Mouse (Mus musculus) midbrain, embryonic 16.5 days (tissue): ENCODE results near the gene Vps35l. TPM values are rescaled to one million over a fixed set of nuclear protein-coding genes. Genes with fewer than 3 reads are reported as not detected.

Source experiments
- ATAC-seq: fragments of 200-750 bp; cut with Nextera tagmentation; 2 replicates; pipeline ENCODE4 v1.8.0; 2017; ENCODE audit warnings: moderate TSS enrichment
- H3K27ac ChIP-seq: fragments of 300-500 bp; sonication (generic); 2 replicates; pipeline ENCODE4 v1.5.1; 2014; ENCODE audit warnings: mild to moderate bottlenecking, low read length, mixed read lengths
- H3K27me3 ChIP-seq: fragments of 300-500 bp; sonication (generic); 2 replicates; pipeline ENCODE4 v1.6.1; 2014; ENCODE audit warnings: low read depth, low read length, mixed read lengths; ENCODE audit not compliant: control insufficient read depth, insufficient read depth
- H3K36me3 ChIP-seq: fragments of 300-500 bp; sonication (generic); 2 replicates; pipeline ENCODE4 v1.6.1; 2014; ENCODE audit warnings: mild to moderate bottlenecking, low read length, moderate library complexity, mixed read lengths; ENCODE audit not compliant: control insufficient read depth, insufficient read depth
- H3K4me1 ChIP-seq: fragments of 300-500 bp; sonication (generic); 2 replicates; pipeline ENCODE4 v1.6.1; 2014; ENCODE audit warnings: mild to moderate bottlenecking, low read length, mixed read lengths; ENCODE audit not compliant: control insufficient read depth, insufficient read depth
- H3K4me2 ChIP-seq: fragments of 300-500 bp; sonication (generic); 2 replicates; pipeline ENCODE4 v1.6.1; 2014; ENCODE audit warnings: mild to moderate bottlenecking, low read length, mixed read lengths
- H3K4me3 ChIP-seq: fragments of 300-500 bp; sonication (generic); 2 replicates; pipeline ENCODE4 v1.5.1; 2014; ENCODE audit warnings: low read depth, mild to moderate bottlenecking, low read length, moderate library complexity, mixed read lengths
- H3K9ac ChIP-seq: fragments of 300-500 bp; sonication (generic); 2 replicates; pipeline ENCODE4 v1.6.1; 2014; ENCODE audit warnings: low read depth, low read length, mixed read lengths
- H3K9me3 ChIP-seq: fragments of 300-500 bp; sonication (generic); replicated peaks from 2 replicates; pipeline ENCODE4 v1.6.1; 2014; ENCODE audit warnings: mild to moderate bottlenecking, low read length, mixed read lengths; ENCODE audit not compliant: control insufficient read depth, poor library complexity, severe bottlenecking
- WGBS: fragments of 180-500 bp; shearing (Covaris S2); extraction: QIAGEN DNeasy Blood & Tissue Kit; methylation state at CpG from one replicate; pipeline ENCODE4 v1.1.7; 2014; 5-methylcytosine and 5-hydroxymethylcytosine counted together
- polyA plus RNA-seq: library from polyadenylated mRNA; unstranded; fragments of >200 nt; fragmentation: Nextera tagmentation; extraction: Ambion mirVana; gene quantifications from 2 replicates; pipeline ENCODE4 v1.2.1, GENCODE M21; 2015

The Vps35l gene
- polyA plus RNA-seq, 1 experiment from 2014 or later: 113 TPM

DNA sequence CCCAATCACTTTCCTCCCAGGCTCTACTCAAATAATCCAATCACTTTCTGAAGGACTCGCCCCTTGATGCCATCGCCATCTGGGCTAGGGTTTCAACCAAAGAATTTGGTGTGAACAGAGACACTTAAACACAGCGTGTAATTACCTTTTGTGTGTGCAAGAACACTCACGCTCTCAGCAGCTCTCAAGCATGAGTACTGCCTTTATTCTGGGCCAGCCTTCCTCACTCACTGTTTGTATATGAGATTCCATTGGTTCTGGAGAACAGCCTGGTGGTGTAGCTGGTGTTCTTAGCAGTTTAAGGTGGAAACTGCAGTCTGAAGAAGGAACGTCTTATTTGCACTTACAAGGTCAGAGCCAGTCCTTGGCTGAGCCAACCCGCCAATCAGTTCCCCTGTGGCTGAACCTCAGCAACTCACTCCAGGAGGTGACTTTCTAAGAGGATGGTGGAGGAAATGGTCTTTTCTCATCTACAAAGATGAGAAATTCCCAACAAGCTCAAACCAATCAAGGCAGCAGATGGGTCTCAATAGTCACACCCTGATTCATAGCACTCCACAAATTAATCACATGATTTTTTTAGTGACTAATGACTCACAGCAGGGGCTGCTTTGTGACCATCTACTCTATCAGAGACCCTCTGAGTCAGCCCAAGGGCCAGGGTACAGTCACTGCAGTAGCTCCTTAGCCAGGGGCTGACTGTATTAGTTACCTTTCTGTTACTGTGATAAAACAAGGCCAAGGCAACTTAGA lies 147.5 kb downstream of the Vps35l start:
- 17% methylated on average over 6 of the region's 6 CpGs for WGBS
- H3K27ac ChIP-seq: no peak overlapping the region

DNA sequence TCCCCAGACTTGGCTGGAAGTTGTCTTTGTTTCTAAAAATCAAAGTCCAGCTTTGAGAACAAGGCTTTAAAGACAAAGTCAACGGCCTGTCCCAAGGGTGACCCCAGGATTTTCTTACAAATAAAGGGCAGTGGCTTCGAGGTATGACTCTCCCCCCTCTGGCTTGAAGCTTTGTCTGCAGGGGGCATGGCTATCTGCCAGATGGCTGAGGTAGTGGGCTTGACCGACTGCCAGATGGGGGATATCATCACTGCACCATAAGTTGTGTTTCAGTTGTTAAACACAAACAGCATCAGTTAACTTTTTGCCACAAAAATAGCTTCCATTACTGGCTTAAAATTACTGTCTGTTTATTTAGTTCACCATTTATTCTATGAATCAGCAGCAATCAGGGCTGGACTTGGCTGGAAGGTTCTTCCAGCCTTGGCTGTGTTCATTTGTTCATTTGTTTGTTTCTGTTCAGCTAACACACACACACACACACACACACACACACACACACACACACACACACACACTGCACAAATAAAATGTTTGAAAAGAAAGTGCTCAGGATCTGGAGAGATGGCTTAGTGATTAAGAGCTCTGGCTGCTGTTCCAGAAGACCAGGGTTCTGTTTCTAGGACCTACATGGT lies 149.1 kb downstream of the Vps35l start:
- no peaks in the 10 kb centered on the region for H3K27me3 ChIP-seq
- no peak for ATAC-seq
- WGBS: 5% methylated on average over 3 of the region's 3 CpGs

More for the DNA sequence above, 147.5 kb downstream of the Vps35l start:
- no peaks in the 10 kb centered on the region for H3K36me3 ChIP-seq
- no peak for ATAC-seq
- H3K4me1 ChIP-seq: peaks cover 3% of the 10 kb centered on the region; the same call in 1 of the 2 replicates
- no peaks in the 10 kb centered on the region for H3K9me3 ChIP-seq
- no peak overlapping the region for H3K4me3 ChIP-seq
- no peak overlapping the region for H3K9ac ChIP-seq
- H3K4me2 ChIP-seq: no peak overlapping the region
- H3K27me3 ChIP-seq: no peaks in the 10 kb centered on the region

More for the DNA sequence above, 149.1 kb downstream of the Vps35l start:
- Histone ChIP-seq H3K4me3 (no peak overlapping the region), H3K9ac (no peak overlapping the region), H3K4me2 (no peak overlapping the region), H3K36me3 (no peaks in the 10 kb centered on the region), H3K4me1 (peaks cover 3% of the 10 kb centered on the region; the same call in 1 of the 2 replicates), H3K27ac (no peak overlapping the region), H3K9me3 (no peaks in the 10 kb centered on the region)

Other genes starting within 250 kb of the Vps35l start
- 0.39 and 0.75 TPM in 2 replicates for gene Itpripl2, start 248.3 kb upstream of the Vps35l start, polyA plus RNA-seq
- 79.8 and 81.4 TPM in 2 replicates for gene Coq7, start 206.9 kb upstream of the Vps35l start, polyA plus RNA-seq
- gene Tmc7, start 155.5 kb upstream of the Vps35l start, polyA plus RNA-seq: 6.3 and 7.3 TPM in 2 replicates
- gene Tmc5, start 142.9 kb upstream of the Vps35l start, polyA plus RNA-seq: 0.18 and 0.24 TPM in 2 replicates
- 192 and 206 TPM in 2 replicates for gene Gde1, start 34.4 kb upstream of the Vps35l start, polyA plus RNA-seq
- 33.1 and 40.4 TPM in 2 replicates for gene Ccp110, start 27.7 kb upstream of the Vps35l start, polyA plus RNA-seq
- gene Iqck, start 115.5 kb downstream of the Vps35l start, polyA plus RNA-seq: 4.7 and 4.8 TPM in 2 replicates
- gene Knop1, start 116.0 kb downstream of the Vps35l start, polyA plus RNA-seq: 54.9 and 61.0 TPM in 2 replicates